Mouse (Mus musculus): ENCODE measurements around the gene Cep19.

DNA sequence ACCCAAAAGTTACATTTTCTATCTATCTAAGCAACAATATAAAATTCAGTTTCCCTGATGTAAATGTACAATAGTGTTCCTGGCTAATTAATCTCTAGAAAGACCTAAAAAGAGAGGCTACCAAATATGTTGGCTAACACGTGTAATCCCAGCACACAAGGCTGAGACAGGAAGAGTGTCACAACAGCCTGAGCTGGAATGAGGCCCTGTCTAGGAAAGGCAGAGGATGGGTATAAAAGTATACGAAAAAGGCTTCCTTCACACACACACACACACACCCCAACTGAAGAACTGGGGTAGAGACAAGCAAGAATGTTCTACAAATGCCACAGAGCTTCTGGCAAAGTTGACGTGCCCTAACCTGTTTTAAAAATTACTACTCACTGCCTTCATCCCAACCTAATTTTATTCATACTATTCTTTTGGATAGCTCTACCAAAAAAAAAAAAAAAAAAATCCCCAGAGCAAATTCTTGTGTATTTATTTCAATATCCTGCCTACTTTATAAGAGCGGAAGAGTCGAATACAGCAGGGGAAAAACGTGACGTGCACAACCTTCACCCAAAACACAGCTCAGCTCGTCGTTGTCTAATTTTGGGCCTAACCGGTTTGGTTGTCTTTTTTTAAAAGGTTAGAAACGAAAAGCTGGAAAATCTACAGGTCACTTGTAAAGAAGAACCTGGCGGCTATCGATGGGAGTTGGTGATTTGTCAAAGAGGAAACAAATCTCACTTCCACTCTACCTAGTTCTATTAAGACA lies 21.8 kb upstream of the Cep19 start:
- no peak for TF ChIP-seq CTCF (IDR thresholded peaks at IDR 0.05; ENCODE audit: low read depth)
- no peak for TF ChIP-seq EP300 (IDR thresholded peaks at IDR 0.05; ENCODE audit: low read depth)
